Mouse (Mus musculus): Measurements from ENCODE around the gene Vmn1r179.
"Not testable (repeated sequence)": the region's sequence is repeated elsewhere in the genome, so short reads cannot be mapped to it uniquely, and the experiment has no call there.

The Vmn1r179 gene

DNA sequence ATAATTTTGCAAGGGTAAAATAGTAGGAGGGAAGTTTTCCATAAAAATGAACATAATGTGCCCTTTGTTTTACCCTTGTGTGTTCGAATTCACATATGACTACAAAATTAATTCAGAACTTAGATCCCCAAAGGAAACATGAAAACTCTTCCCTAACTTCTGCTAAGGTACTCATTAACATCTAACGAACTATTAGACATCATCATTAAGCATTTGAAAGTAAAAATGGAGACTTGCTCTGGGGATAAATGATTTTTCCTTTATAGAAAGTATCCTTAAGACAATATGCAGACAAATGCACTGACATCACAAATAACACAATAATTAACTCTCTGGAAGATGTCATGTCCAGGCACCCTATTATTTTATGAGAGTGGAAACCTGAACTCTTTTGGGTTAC, at the start of gene Vmn1r179:
Vmn1r179 (plus strand) TSS at position 301 of the 400 bp plus-strand sequence.
- no peak for DNase-seq (ENCODE audit: low spot score)

DNA sequence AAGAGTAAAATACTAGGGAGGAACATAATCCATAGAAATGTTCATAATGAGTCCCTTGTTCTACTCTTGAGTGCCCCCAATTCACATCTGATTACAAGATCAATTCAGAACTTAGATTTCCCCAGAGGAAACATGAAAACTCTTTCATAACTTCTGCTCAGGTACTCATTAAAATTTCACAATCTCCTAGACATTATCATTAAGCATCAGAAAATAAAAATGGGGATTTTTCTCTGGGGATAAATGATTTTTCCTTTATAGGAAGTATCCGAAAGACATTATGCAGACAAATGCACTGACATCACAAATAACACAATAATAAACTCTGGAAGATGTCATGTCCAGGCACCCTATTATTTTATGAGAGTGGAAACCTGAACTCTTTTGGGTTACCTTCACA, 35.1 kb upstream of the Vmn1r179 start, which contains the start of gene Vmn1r178:
Vmn1r178 (plus strand) TSS at position 301 of the 400 bp plus-strand sequence.
- DNase-seq (ENCODE audit: low spot score) = no peak

DNA sequence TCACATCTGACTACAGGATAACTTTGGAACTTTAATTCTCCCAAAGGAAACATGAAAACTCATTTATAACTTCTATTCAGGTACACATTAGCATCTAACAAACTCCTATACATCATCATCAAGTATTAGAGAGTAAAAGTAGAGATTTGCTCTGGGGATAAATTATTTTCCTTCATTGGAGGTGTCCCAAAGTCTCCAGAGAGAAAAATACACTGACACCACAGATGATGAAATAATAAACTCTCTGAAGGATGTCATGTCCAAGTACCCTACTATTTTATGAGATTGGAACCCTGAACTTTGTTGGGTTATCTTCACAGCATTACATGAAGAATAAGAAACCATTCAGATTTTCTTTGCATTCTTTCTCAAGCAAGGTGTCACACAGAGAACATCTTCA, 23.6 kb downstream of the Vmn1r179 start, which contains the start of gene Vmn1r180:
Vmn1r180 (plus strand) TSS at position 301 of the 400 bp plus-strand sequence.
- no peak for DNase-seq (ENCODE audit: low spot score)

DNA sequence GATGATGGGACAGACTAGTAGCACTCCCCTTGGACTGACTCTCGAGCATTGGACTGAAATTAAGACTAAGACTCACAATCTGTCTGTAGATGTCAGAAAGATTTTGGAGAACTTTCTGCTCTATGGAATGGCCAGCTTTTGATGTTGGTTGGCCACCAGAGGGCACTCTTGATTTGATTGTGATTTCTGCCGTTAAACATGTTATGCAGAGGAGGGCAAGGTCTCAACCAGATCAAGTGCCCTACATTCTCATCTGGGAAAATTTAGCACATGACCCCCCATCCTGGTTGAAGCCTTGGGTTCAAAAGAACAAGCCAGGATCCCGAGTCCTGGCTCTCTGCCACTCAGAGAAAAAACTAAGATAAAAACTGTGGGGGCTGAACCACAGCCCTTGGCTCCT, 41.3 kb downstream of the Vmn1r179 start:
- peak; percentile 5 for DNase-seq (ENCODE audit: low spot score)

DNA sequence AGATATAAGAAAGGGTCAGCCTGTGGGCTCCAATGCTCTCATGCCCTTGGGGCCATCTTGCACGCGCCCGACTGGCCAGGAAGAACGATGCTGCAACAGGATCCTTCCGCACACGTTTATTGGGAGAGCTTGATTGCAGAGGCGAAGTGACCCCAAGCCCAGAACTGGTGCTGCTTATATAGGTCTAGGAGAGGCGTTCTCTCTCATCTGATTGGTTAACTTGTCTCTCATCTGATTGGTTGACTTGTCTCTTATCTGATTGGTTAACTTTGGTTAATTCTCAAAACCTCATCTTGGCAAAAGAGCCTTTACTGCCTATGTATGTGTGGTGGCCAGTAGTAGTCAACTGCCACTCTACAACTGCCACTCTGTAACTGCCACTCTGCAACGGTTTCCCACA, 47.5 kb downstream of the Vmn1r179 start, which contains the start of gene Vmn1r181:
Vmn1r181 (plus strand) TSS at position 301 of the 400 bp plus-strand sequence.
- not testable (repeated sequence) for DNase-seq (ENCODE audit: low spot score)

Measured in retina, embryonic 14.5 days (tissue).